15 mouse cellular contexts compared by ENCODE assay signal in genomic region chr16:91305512-91306111, GRCm38 (mm10). TPM values are rescaled to one million over a fixed set of nuclear protein-coding genes. Genes with fewer than 3 reads are reported as not detected.
DNase-seq lines count a peak whose midpoint lies in the region; ATAC-seq and TF ChIP-seq lines count a peak whose summit lies in the region.
"Had no signal": no experiment of that assay in that cellular context is flagged by ENCODE, and none has a peak within 500 bp of the region (broad histone marks: within the 10 kb centered on the region; RNA-seq: fewer than 3 reads in every experiment).

No protein-coding gene starts in this region.

- H3K36me3 ChIP-seq in midbrain, postnatal 0 days (ENCODE audit: insufficient read depth, low read length): no peaks in the 10 kb centered on the region
- H3K36me3 ChIP-seq in heart, adult 2 months (ENCODE audit: control insufficient read depth, insufficient read depth, low read length): no peaks in the 10 kb centered on the region
- no peaks in the 10 kb centered on the region for H3K36me3 ChIP-seq in kidney, embryonic 14.5 days (ENCODE audit: control insufficient read depth, insufficient read depth, low read length)
- H3K36me3 ChIP-seq: embryonic facial prominence, embryonic 13.5 days; G1E; neural tube, embryonic 13.5 days had no signal

- peaks cover 41% of the 10 kb centered on the region for H3K27me3 ChIP-seq in midbrain, postnatal 0 days (ENCODE audit: insufficient read depth, low read length)
- no peaks in the 10 kb centered on the region; the same call in 1 of the 2 replicates for H3K27me3 ChIP-seq in heart, adult 2 months (ENCODE audit: control insufficient read depth, insufficient read depth, low read length)
- H3K27me3 ChIP-seq in kidney, embryonic 14.5 days (ENCODE audit: control insufficient read depth, insufficient read depth, low read length): peaks cover 61% of the 10 kb centered on the region

- peaks cover 2% of the 10 kb centered on the region; the same call in 1 of the 2 replicates for H3K4me1 ChIP-seq in midbrain, postnatal 0 days (ENCODE audit: insufficient read depth, low read length)
- H3K4me1 ChIP-seq in heart, adult 2 months (ENCODE audit: control insufficient read depth, insufficient read depth, low read length): no peaks in the 10 kb centered on the region
- H3K4me1 ChIP-seq in kidney, embryonic 14.5 days (ENCODE audit: control insufficient read depth, insufficient read depth, low read length): no peaks in the 10 kb centered on the region

- H3K27ac ChIP-seq in midbrain, postnatal 0 days (ENCODE audit: low read depth, low read length): no peak overlapping the region
- H3K27ac ChIP-seq in heart, adult 2 months: no peak overlapping the region
- no peak overlapping the region for H3K27ac ChIP-seq in kidney, embryonic 14.5 days (ENCODE audit: low read depth, low read length)
- H3K27ac ChIP-seq: embryonic facial prominence, embryonic 13.5 days; macrophage; neural tube, embryonic 13.5 days had no signal

- H3K79me2 ChIP-seq in heart, adult 2 months (replicated peaks; ENCODE audit: control insufficient read depth, insufficient read depth, low read length): no peaks in the 10 kb centered on the region

- peak; percentile 60 for ATAC-seq in midbrain, postnatal 0 days (ENCODE audit: low FRiP score)
- no peak for ATAC-seq in erythroid progenitor cell, adult 5-6 weeks (replicated peaks; ENCODE audit: low FRiP score, poor library complexity, severe bottlenecking)
- ATAC-seq in kidney, embryonic 14.5 days (ENCODE audit: low FRiP score, low TSS enrichment): no peak

- no peak for TF ChIP-seq EP300 in heart, adult 2 months (IDR thresholded peaks at IDR 0.05; ENCODE audit: insufficient read depth, low read depth, low read length)

- TF ChIP-seq CTCF in midbrain, postnatal 0 days (IDR thresholded peaks at IDR 0.05): no peak
- TF ChIP-seq CTCF in heart, adult 2 months (IDR thresholded peaks at IDR 0.05): no peak

- no peak for TF ChIP-seq POLR2A in heart, adult 2 months (IDR thresholded peaks at IDR 0.05; ENCODE audit: insufficient read depth, low read depth, low read length)

- peak; percentile 35 to 36 for DNase-seq in cerebellum, postnatal 14 days
- no peak for DNase-seq in cerebellum, postnatal 36 days
- peak; percentile 19 to 62 for DNase-seq in frontal cortex, postnatal 14 days (ENCODE audit: low spot score in 2 of 2)
- DNase-seq in layer of hippocampus, postnatal 14 days (ENCODE audit: low spot score in 2 of 2): peak; percentile 40 to 69
- DNase-seq in midbrain, postnatal 0 days (ENCODE audit: low spot score): peak; percentile 65
- no peak for DNase-seq in heart, adult 2 months
- DNase-seq: kidney, postnatal 10 days; thymus, postnatal 25 days had no signal

- intact Hi-C loops in heart, adult 2 months (cut with DNase I): no loop called here

- H3K9ac ChIP-seq in midbrain, postnatal 0 days (replicated peaks; ENCODE audit: low read length, poor library complexity, severe bottlenecking): no peak overlapping the region
- no peak overlapping the region for H3K9ac ChIP-seq in heart, adult 2 months (ENCODE audit: low read depth, low read length)
- H3K9ac ChIP-seq in kidney, embryonic 14.5 days (ENCODE audit: low read depth, low read length): no peak overlapping the region
- H3K9ac ChIP-seq: embryonic facial prominence, embryonic 13.5 days; neural tube, embryonic 13.5 days had no signal

- H3K4me2 ChIP-seq in midbrain, postnatal 0 days (ENCODE audit: low read depth, low read length, poor library complexity, severe bottlenecking): no peak overlapping the region
- H3K4me2 ChIP-seq in kidney, embryonic 14.5 days (replicated peaks; ENCODE audit: low read depth, low read length): no peak overlapping the region
- H3K4me2 ChIP-seq: embryonic facial prominence, embryonic 13.5 days; neural tube, embryonic 13.5 days had no signal

- WGBS in midbrain, postnatal 0 days: 41% methylated on average over 16 of the region's 16 CpGs
- WGBS in heart, adult 2 months: 78% methylated on average over 16 of the region's 16 CpGs
- 82% methylated on average over 16 of the region's 16 CpGs for WGBS in kidney, embryonic 14.5 days

- H3K9me3 ChIP-seq in midbrain, postnatal 0 days (ENCODE audit: low read length): no peaks in the 10 kb centered on the region
- H3K9me3 ChIP-seq in kidney, embryonic 14.5 days (ENCODE audit: control insufficient read depth, low read length): no peaks in the 10 kb centered on the region
- H3K9me3 ChIP-seq: embryonic facial prominence, embryonic 13.5 days; G1E; neural tube, embryonic 13.5 days had no signal

- H3K4me3 ChIP-seq in midbrain, postnatal 0 days (ENCODE audit: low read depth, low read length): no peak overlapping the region
- H3K4me3 ChIP-seq in heart, adult 2 months: no peak overlapping the region
- no peak overlapping the region for H3K4me3 ChIP-seq in kidney, embryonic 14.5 days (ENCODE audit: low read length)
- H3K4me3 ChIP-seq: embryonic facial prominence, embryonic 13.5 days; neural tube, embryonic 13.5 days had no signal

RNA-seq across cellular contexts. Expression of gene Olig1, which starts 36.0 kb away (rescaled TPM):
- 100 to 1,000 TPM; 200 to 207 TPM for total RNA-seq in layer of hippocampus, postnatal 14 days (2021)
- 153 and 196 TPM in 2 replicates for total RNA-seq in midbrain, postnatal 0 days (2014; rRNA removed)
- polyA plus RNA-seq in midbrain, postnatal 0 days (2015; fragmentation: Nextera tagmentation; extraction: Ambion mirVana): 167 and 180 TPM in 2 replicates
- total RNA-seq in erythroid progenitor cell, adult 5-6 weeks (2015; ENCODE audit: low replicate concordance): not detected in 2 replicates
- total RNA-seq in erythroid progenitor cell, adult 5-6 weeks (2017; ENCODE audit: low replicate concordance): not detected in 2 replicates
- not detected for total RNA-seq in heart, adult 2 months (2021)
- polyA plus RNA-seq in heart, adult 2 months (2012; rRNA removed): 0.12 and 0.25 TPM in 2 replicates
- not detected in 2 replicates for polyA plus RNA-seq in kidney, embryonic 14.5 days (2014; fragmentation: Nextera tagmentation; extraction: Ambion mirVana)
- total RNA-seq: G1E; hematopoietic stem cell, adult 5-6 weeks had no signal
- polyA plus RNA-seq: G1E, macrophage had no signal

Comparison
In these comparisons a context has a peak if more than half of its experiments do, and no peak if none do; other contexts are left out.
1. DNase-seq: peak in cerebellum, postnatal 14 days (2 of 2), frontal cortex, postnatal 14 days (2 of 2), layer of hippocampus, postnatal 14 days (2 of 2) and midbrain, postnatal 0 days (single experiment); none in cerebellum, postnatal 36 days (0 of 2) and heart, adult 2 months (0 of 2).
2. RNA of gene Olig1, which starts 36.0 kb away (total RNA-seq): 200 to 207 TPM in layer of hippocampus, postnatal 14 days and 153 to 196 TPM in midbrain, postnatal 0 days; not detected in erythroid progenitor cell, adult 5-6 weeks and not detected in heart, adult 2 months; every median in the first group is over 100 times any median in the second.